Mouse (Mus musculus): ENCODE results near the gene Gm6096. TPM values are rescaled to one million over a fixed set of nuclear protein-coding genes. Genes with fewer than 3 reads are reported as not detected.

The Gm6096 gene
- polyA plus RNA-seq, 1 experiment from 2014 or later = not detected

DNA sequence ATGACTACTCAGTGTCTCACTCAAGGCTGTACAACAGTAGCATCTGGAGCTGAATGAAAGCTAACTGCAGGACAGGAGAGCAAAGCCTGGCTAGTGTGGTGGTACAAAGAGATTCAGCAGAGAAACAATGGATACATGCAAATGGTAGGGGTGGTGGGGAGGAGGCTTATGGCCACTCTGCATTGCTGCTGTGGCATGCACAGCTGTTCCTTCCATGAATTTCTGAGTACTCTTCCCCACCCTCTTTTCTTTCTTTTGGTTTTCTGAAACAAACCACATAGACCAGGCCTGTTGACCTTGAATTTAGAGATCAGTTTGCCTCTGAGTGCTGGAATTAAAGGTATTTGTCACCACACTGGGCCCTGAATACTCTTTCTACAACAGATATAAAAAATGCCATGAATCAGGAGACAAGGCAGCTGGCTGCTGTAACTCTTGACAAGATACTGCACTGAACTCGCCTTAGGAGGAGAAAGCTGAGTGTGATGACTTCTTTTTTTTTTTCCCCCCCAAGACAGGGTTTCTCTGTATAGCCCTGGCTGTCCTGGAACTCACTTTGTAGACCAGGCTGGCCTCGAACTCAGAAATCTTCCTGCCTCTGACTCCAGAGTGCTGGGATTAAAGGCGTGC, 3.9 kb upstream of the Gm6096 start:
- H3K4me3 ChIP-seq = no peak overlapping the region
- WGBS = 92% methylated on average over 3 of the region's 3 CpGs
- H3K27ac ChIP-seq = no peak overlapping the region
- no peak overlapping the region for H3K4me2 ChIP-seq
- no peaks in the 10 kb centered on the region for H3K27me3 ChIP-seq (replicated peaks)
- H3K4me1 ChIP-seq = no peaks in the 10 kb centered on the region
- H3K9me3 ChIP-seq = no peaks in the 10 kb centered on the region
- no peak overlapping the region for H3K9ac ChIP-seq
- ATAC-seq (replicated peaks) = no peak
- H3K36me3 ChIP-seq (replicated peaks) = peaks cover 28% of the 10 kb centered on the region

DNA sequence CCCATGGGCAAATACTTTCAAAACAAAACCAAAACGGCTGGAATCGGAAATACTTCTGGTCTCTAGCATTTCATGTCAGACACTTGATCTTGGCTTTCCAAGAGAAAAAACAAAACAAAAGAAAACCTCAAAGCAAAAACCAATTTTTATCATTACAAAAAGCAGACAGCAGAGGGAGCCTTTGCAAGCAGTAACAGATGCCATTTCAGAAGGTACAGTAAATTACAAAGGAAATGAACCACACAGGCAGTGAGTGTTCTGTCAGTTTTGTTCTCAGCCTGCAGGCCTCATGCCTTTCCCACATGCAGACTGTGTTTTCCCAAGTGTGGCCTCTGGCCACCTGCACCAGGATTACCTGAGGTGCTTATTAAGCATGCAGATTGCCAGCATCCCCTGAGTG, 1.2 kb downstream of the Gm6096 start:
- Histone ChIP-seq H3K4me1 (no peaks in the 10 kb centered on the region), H3K27me3 (replicated peaks) (no peaks in the 10 kb centered on the region), H3K4me3 (no peak overlapping the region), H3K9ac (no peak overlapping the region), H3K4me2 (no peak overlapping the region), H3K27ac (no peak overlapping the region), H3K36me3 (replicated peaks) (peaks cover 26% of the 10 kb centered on the region), H3K9me3 (no peaks in the 10 kb centered on the region)
- ATAC-seq (replicated peaks) = peak; percentile 52; the same call in 1 of the 2 replicates
- WGBS = 71% methylated on average over 2 of the region's 2 CpGs

GRCm38 (mm10) chr7:34255137-34255536, 4.3 kb downstream of the Gm6096 start:
- Histone ChIP-seq H3K36me3 (replicated peaks) (peaks cover 19% of the 10 kb centered on the region), H3K9me3 (no peaks in the 10 kb centered on the region), H3K9ac (no peak overlapping the region), H3K4me2 (no peak overlapping the region), H3K27me3 (replicated peaks) (no peaks in the 10 kb centered on the region), H3K4me1 (no peaks in the 10 kb centered on the region), H3K27ac (no peak overlapping the region), H3K4me3 (no peak overlapping the region)
- WGBS = 81% methylated on average over 3 of the region's 3 CpGs
- ATAC-seq (replicated peaks) = no peak

DNA sequence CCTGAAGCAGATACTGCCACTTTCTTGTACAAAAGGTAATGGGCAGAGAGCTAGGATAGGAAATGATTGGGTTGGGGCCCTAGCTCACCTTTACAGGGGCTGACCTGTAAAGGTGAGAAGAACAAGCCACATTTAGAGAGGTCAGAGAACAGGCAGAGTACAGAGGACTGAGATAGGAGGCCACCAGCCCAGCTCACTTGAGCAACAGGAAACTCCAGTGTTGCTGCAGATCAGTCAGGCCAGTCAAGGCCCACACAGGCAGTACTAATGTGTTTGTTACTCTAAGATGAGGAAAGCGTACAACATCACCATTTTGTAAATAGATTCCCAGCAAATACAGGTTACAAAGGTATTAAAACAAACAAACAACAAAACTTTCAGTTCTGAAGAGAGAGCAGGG, 5.1 kb downstream of the Gm6096 start:
- WGBS = 100% methylated on average over 1 of the region's 1 CpGs
- no peak for ATAC-seq (replicated peaks)
- Histone ChIP-seq H3K27me3 (replicated peaks) (no peaks in the 10 kb centered on the region), H3K9me3 (no peaks in the 10 kb centered on the region), H3K4me1 (no peaks in the 10 kb centered on the region), H3K9ac (no peak overlapping the region), H3K4me3 (no peak overlapping the region), H3K27ac (no peak overlapping the region), H3K4me2 (no peak overlapping the region), H3K36me3 (replicated peaks) (peaks cover 19% of the 10 kb centered on the region)

DNA sequence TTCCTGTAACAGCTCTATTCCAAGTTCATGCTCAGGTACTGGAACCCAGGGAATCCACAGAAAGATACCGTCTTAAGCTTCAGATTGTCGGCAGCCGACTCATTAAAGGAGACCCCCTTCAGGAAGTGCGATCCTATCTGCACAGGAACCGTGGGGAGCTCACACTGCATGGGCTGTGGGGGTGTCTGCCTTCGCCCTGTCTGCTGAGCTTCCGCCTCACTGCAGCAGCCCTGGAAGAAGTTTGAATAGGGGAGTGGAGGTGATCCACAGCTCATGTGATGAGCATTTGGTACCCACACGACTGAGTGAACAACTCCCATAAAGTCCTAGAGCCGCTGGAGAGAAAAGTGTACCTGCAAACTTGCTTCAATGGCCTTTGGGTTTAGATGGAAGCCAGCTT, 6.4 kb downstream of the Gm6096 start:
- H3K36me3 ChIP-seq (replicated peaks) = peaks cover 19% of the 10 kb centered on the region
- 86% methylated on average over 9 of the region's 9 CpGs for WGBS
- ATAC-seq (replicated peaks) = no peak

GRCm38 (mm10) chr7:34258407-34258806, 7.6 kb downstream of the Gm6096 start:
- Histone ChIP-seq H3K4me2 (no peak overlapping the region), H3K9me3 (no peaks in the 10 kb centered on the region), H3K4me3 (no peak overlapping the region), H3K4me1 (no peaks in the 10 kb centered on the region), H3K27me3 (replicated peaks) (no peaks in the 10 kb centered on the region), H3K36me3 (replicated peaks) (peaks cover 19% of the 10 kb centered on the region), H3K9ac (no peak overlapping the region), H3K27ac (no peak overlapping the region)
- ATAC-seq (replicated peaks) = no peak
- 97% methylated on average over 1 of the region's 1 CpGs for WGBS

More for the DNA sequence above, 6.4 kb downstream of the Gm6096 start:
- no peak overlapping the region for H3K9ac ChIP-seq
- no peak overlapping the region for H3K4me2 ChIP-seq
- no peaks in the 10 kb centered on the region for H3K27me3 ChIP-seq (replicated peaks)
- no peaks in the 10 kb centered on the region for H3K4me1 ChIP-seq
- no peak overlapping the region for H3K27ac ChIP-seq
- H3K4me3 ChIP-seq = no peak overlapping the region
- no peaks in the 10 kb centered on the region for H3K9me3 ChIP-seq

DNA sequence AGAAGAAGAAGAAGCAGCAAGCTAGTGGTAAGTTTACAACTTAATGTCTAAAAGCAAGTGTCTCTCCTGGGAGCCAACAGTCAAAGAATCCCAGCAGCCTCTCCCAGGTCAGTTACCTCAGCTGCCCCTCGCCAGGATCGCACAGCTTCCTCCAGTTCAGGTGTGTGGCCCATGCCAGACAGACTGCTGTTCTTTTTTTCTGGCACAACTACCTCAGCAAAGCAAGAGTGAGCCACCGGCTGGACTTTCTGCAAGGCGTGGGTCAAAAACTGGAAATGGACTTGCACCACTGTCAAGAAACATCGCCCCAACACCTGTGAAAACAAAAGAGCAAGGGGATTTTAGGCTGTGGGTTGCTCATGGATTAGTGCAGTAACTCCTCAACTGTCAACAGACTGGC, 12.6 kb downstream of the Gm6096 start:
- no peak for ATAC-seq (replicated peaks)
- 94% methylated on average over 5 of the region's 5 CpGs for WGBS
- H3K27me3 ChIP-seq (replicated peaks) = no peaks in the 10 kb centered on the region
- H3K4me1 ChIP-seq = peaks cover 4% of the 10 kb centered on the region; the same call in 1 of the 2 replicates
- H3K9ac ChIP-seq = no peak overlapping the region
- no peaks in the 10 kb centered on the region for H3K9me3 ChIP-seq
- H3K27ac ChIP-seq = no peak overlapping the region
- H3K4me2 ChIP-seq = no peak overlapping the region
- H3K4me3 ChIP-seq = no peak overlapping the region
- H3K36me3 ChIP-seq (replicated peaks) = no peaks in the 10 kb centered on the region

DNA sequence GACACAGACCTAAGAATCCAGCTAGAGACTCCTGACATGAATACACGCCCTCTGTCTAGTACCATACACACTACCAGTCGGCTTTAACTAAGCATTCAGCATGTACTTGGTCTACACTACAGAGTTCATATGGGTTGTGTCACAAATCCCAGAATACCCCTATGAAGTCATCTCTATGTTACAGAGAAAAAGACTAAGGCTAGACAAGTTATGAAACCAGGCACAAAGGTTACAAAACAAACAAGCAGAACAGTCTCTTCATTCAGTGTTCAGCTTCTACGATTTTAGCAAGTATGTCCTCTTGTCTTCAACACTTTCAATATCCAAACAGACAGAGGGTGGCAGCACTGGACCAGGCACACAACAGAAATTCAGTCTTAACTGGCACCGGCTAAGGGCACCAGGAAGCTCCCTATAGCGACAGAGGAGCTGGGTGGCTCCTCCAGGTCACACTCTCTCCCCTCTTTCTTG, 15.1 kb downstream of the Gm6096 start:
- no peaks in the 10 kb centered on the region for H3K27me3 ChIP-seq (replicated peaks)
- WGBS = 63% methylated on average over 5 of the region's 5 CpGs
- H3K4me3 ChIP-seq = no peak overlapping the region
- H3K9ac ChIP-seq = no peak overlapping the region
- H3K9me3 ChIP-seq = no peaks in the 10 kb centered on the region
- ATAC-seq (replicated peaks) = no peak
- no peaks in the 10 kb centered on the region for H3K36me3 ChIP-seq (replicated peaks)
- H3K4me1 ChIP-seq = peaks cover 4% of the 10 kb centered on the region; the same call in 1 of the 2 replicates
- H3K4me2 ChIP-seq = no peak overlapping the region
- H3K27ac ChIP-seq = no peak overlapping the region

- Histone ChIP-seq H3K4me3 (no peak overlapping the region), H3K4me1 (peaks cover 4% of the 10 kb centered on the region; the same call in 1 of the 2 replicates), H3K9ac (no peak overlapping the region), H3K27me3 (replicated peaks) (no peaks in the 10 kb centered on the region), H3K4me2 (no peak overlapping the region), H3K27ac (no peak overlapping the region), H3K36me3 (replicated peaks) (no peaks in the 10 kb centered on the region), H3K9me3 (no peaks in the 10 kb centered on the region)
- no peak for ATAC-seq (replicated peaks)
Observed at GRCm38 (mm10) chr7:34266421-34266820, 15.6 kb downstream of the Gm6096 start.

- no peak overlapping the region for H3K4me2 ChIP-seq
- no peaks in the 10 kb centered on the region for H3K36me3 ChIP-seq (replicated peaks)
- no peaks in the 10 kb centered on the region for H3K9me3 ChIP-seq
- 76% methylated on average over 1 of the region's 1 CpGs for WGBS
- H3K4me1 ChIP-seq = peaks cover 4% of the 10 kb centered on the region; the same call in 1 of the 2 replicates
- no peak overlapping the region for H3K4me3 ChIP-seq
- no peak overlapping the region for H3K27ac ChIP-seq
- H3K27me3 ChIP-seq (replicated peaks) = no peaks in the 10 kb centered on the region
- ATAC-seq (replicated peaks) = no peak
- H3K9ac ChIP-seq = no peak overlapping the region
Observed at GRCm38 (mm10) chr7:34268463-34268862, 17.6 kb downstream of the Gm6096 start.

GRCm38 (mm10) chr7:34272465-34272864, 21.6 kb downstream of the Gm6096 start:
- no peaks in the 10 kb centered on the region for H3K4me1 ChIP-seq
- H3K4me3 ChIP-seq = no peak overlapping the region
- no peak for ATAC-seq (replicated peaks)
- H3K9me3 ChIP-seq = no peaks in the 10 kb centered on the region
- H3K36me3 ChIP-seq (replicated peaks) = no peaks in the 10 kb centered on the region
- no peak overlapping the region for H3K27ac ChIP-seq
- H3K9ac ChIP-seq = no peak overlapping the region
- H3K27me3 ChIP-seq (replicated peaks) = no peaks in the 10 kb centered on the region
- no peak overlapping the region for H3K4me2 ChIP-seq
- 82% methylated on average over 4 of the region's 4 CpGs for WGBS

DNA sequence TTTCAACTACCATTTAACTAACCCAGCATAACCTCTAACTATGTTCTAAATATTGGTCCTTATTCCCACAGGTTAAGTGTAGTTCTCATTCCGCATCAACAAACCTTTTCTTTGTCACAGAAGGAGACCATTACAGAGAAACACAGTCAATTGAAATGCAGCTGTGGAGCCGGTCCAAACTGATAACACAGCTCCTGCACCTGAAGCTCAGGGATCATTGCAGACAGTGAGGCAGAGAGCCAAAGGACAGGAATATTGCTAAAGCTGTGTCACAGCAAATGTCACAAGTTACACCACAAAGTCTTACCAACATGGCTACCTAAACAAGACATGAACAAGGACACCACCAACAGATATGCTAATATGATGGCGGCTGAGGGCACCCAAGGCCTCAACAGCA, 25.2 kb downstream of the Gm6096 start:
- Histone ChIP-seq H3K4me3 (no peak overlapping the region), H3K9me3 (no peaks in the 10 kb centered on the region), H3K4me1 (no peaks in the 10 kb centered on the region), H3K27me3 (replicated peaks) (no peaks in the 10 kb centered on the region), H3K4me2 (no peak overlapping the region), H3K27ac (no peak overlapping the region), H3K36me3 (replicated peaks) (no peaks in the 10 kb centered on the region), H3K9ac (no peak overlapping the region)
- WGBS = 88% methylated on average over 3 of the region's 3 CpGs
- no peak for ATAC-seq (replicated peaks)

- no peak for ATAC-seq (replicated peaks)
- no peak overlapping the region for H3K27ac ChIP-seq
- H3K4me2 ChIP-seq = no peak overlapping the region
- 100% methylated on average over 2 of the region's 2 CpGs for WGBS
- no peaks in the 10 kb centered on the region for H3K27me3 ChIP-seq (replicated peaks)
- H3K9me3 ChIP-seq = no peaks in the 10 kb centered on the region
- no peak overlapping the region for H3K9ac ChIP-seq
- H3K4me1 ChIP-seq = no peaks in the 10 kb centered on the region
- H3K36me3 ChIP-seq (replicated peaks) = no peaks in the 10 kb centered on the region
- H3K4me3 ChIP-seq = no peak overlapping the region
Observed at GRCm38 (mm10) chr7:34277656-34278055, 26.8 kb downstream of the Gm6096 start.

All from midbrain, embryonic 15.5 days (tissue).